Mouse (Mus musculus): ENCODE data around the gene Slc25a1.
"Not testable (repeated sequence)": the region's sequence is repeated elsewhere in the genome, so short reads cannot be mapped to it uniquely, and the experiment has no call there.

Slc25a1 gene

GRCm38 (mm10) chr16:17928087-17928580, at the start of gene Slc25a1:
Gene Slc25a1 (minus strand): TSS chr16:17928219.
- DNase-seq (ENCODE audit: low spot score in 2 of 2), result peak; percentile 79 to 83

GRCm38 (mm10) chr16:17971853-17972252, 43.8 kb upstream of the Slc25a1 start:
- no peak for DNase-seq (ENCODE audit: low spot score in 2 of 2)

- no peak for DNase-seq (ENCODE audit: low spot score in 2 of 2)
Measured at GRCm38 (mm10) chr16:17962091-17962490, 34.1 kb upstream of the Slc25a1 start.

GRCm38 (mm10) chr16:17956052-17956638, 28.1 kb upstream of the Slc25a1 start:
- DNase-seq (ENCODE audit: low spot score in 2 of 2), result not testable (repeated sequence)

- DNase-seq (ENCODE audit: low spot score in 2 of 2), result no peak
Measured at GRCm38 (mm10) chr16:17951618-17952017, 23.6 kb upstream of the Slc25a1 start.

- DNase-seq (ENCODE audit: low spot score in 2 of 2), result no peak
Measured at GRCm38 (mm10) chr16:17950068-17950467, 22.0 kb upstream of the Slc25a1 start.

GRCm38 (mm10) chr16:17949421-17949877, 21.4 kb upstream of the Slc25a1 start:
- peak; percentile 39 to 48 for DNase-seq (ENCODE audit: low spot score in 2 of 2)

GRCm38 (mm10) chr16:17945081-17945831, 17.2 kb upstream of the Slc25a1 start:
- DNase-seq (ENCODE audit: low spot score in 2 of 2), result no peak

- DNase-seq (ENCODE audit: low spot score in 2 of 2), result no peak
Measured at GRCm38 (mm10) chr16:17943466-17943865, 15.4 kb upstream of the Slc25a1 start.

GRCm38 (mm10) chr16:17939255-17939751, 11.3 kb upstream of the Slc25a1 start:
- DNase-seq (ENCODE audit: low spot score in 2 of 2), result no peak

GRCm38 (mm10) chr16:17938821-17939220, 10.8 kb upstream of the Slc25a1 start:
- DNase-seq (ENCODE audit: low spot score in 2 of 2), result peak; percentile 63 to 73

GRCm38 (mm10) chr16:17938187-17938586, 10.2 kb upstream of the Slc25a1 start:
- no peak for DNase-seq (ENCODE audit: low spot score in 2 of 2)

GRCm38 (mm10) chr16:17936776-17937175, 8.8 kb upstream of the Slc25a1 start:
- DNase-seq (ENCODE audit: low spot score in 2 of 2), result peak in 1 of 2 experiments; percentile 49

- peak in 1 of 2 experiments; percentile 48 for DNase-seq (ENCODE audit: low spot score in 2 of 2)
Measured at GRCm38 (mm10) chr16:17934445-17934910, 6.5 kb upstream of the Slc25a1 start.

- DNase-seq (ENCODE audit: low spot score in 2 of 2), result no peak
Measured at GRCm38 (mm10) chr16:17933594-17934444, 5.8 kb upstream of the Slc25a1 start.

- no peak for DNase-seq (ENCODE audit: low spot score in 2 of 2)
Measured at GRCm38 (mm10) chr16:17931906-17932460, 4.0 kb upstream of the Slc25a1 start.

- no peak for DNase-seq (ENCODE audit: low spot score in 2 of 2)
Measured at GRCm38 (mm10) chr16:17929631-17930030, 1.6 kb upstream of the Slc25a1 start.

- DNase-seq (ENCODE audit: low spot score in 2 of 2), result no peak
Measured at GRCm38 (mm10) chr16:17929211-17929610, 1.2 kb upstream of the Slc25a1 start.

GRCm38 (mm10) chr16:17928627-17929104, 647 bp upstream of the Slc25a1 start:
- peak; percentile 68 to 83 for DNase-seq (ENCODE audit: low spot score in 2 of 2)

- no peak for DNase-seq (ENCODE audit: low spot score in 2 of 2)
Measured at GRCm38 (mm10) chr16:17927351-17928082, 502 bp downstream of the Slc25a1 start.

- no peak for DNase-seq (ENCODE audit: low spot score in 2 of 2)
Measured at GRCm38 (mm10) chr16:17922163-17922538, 5.9 kb downstream of the Slc25a1 start.

Data from urinary bladder, postnatal 36 days (tissue).